Mouse (Mus musculus): ENCODE results near the gene Stxbp1.

GRCm38 (mm10) chr2:32877761-32878393 is 30.8 kb upstream of the Stxbp1 start:
- TF ChIP-seq GATA1 (IDR thresholded peaks at IDR 0.05; ENCODE audit: borderline replicate concordance, low read length), result no peak
- no peak for TF ChIP-seq POLR2AphosphoS5 (IDR thresholded peaks at IDR 0.05; ENCODE audit: insufficient replicate concordance, low read depth, low read length)
- TF ChIP-seq CTCF (IDR thresholded peaks at IDR 0.05; ENCODE audit: low read depth, low read length), result no peak

Measured in G1E (cell line).